Mouse (Mus musculus): ENCODE data around the gene Galnt7. TPM values are rescaled to one million over a fixed set of nuclear protein-coding genes. Genes with fewer than 3 reads are reported as not detected.

Gene Galnt7
- polyA plus RNA-seq, 1 experiment: 2.0 TPM

DNA sequence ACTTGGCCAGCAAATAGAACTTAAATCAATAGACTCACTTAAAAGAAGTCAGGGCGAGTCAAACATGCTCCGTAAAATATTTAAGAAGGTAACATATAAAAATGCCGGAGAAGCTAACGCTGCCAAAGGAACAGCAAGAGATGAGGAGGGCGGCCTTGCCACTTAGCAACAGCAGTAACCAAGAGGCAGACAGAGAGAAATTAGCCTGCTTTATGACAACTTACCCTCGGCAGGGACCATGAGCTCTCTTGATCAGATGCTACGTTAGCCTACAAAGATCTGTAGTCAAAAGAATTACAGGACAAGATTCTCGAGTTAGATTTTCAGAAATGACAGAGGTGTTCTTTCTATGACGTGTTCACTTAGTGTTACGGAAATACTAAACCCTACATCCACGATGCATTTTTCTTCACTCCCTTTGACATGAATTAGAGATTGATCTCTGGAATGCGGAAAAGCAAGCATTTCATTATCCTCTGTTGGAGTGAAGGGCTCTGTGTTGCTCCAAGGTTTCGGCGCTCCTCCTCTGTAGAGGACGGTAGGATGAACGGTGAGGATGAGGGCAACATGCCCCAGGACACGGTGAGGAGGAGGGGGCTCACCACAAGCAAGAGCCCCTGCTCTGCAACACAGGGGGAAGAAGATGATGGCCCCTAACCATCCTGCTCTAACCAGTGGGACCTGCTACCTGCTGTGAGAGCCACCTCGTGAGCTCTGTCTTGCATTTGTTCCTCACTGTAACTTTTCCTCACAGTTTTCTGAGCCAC lies 84.0 kb downstream of the Galnt7 start:
- Histone ChIP-seq H3K4me3 (ENCODE audit: extremely low read depth, insufficient read depth, insufficient read length) (no peak overlapping the region), H3K27me3 (ENCODE audit: control insufficient read depth, insufficient read depth, low read length) (no peaks in the 10 kb centered on the region)
- TF ChIP-seq CTCF (IDR thresholded peaks at IDR 0.05; ENCODE audit: extremely low read depth, insufficient read depth, insufficient read length, insufficient replicate concordance) (no peak), POLR2A (IDR thresholded peaks at IDR 0.05; ENCODE audit: low read depth, low read length) (no peak)

GRCm38 (mm10) chr8:57567998-57568397 lies 84.8 kb downstream of the Galnt7 start:
- TF ChIP-seq POLR2A (IDR thresholded peaks at IDR 0.05; ENCODE audit: low read depth, low read length) (no peak), CTCF (IDR thresholded peaks at IDR 0.05; ENCODE audit: extremely low read depth, insufficient read depth, insufficient read length, insufficient replicate concordance) (no peak)
- Histone ChIP-seq H3K4me1 (ENCODE audit: control insufficient read depth, insufficient read depth, insufficient read length) (no peaks in the 10 kb centered on the region), H3K27me3 (ENCODE audit: control insufficient read depth, insufficient read depth, low read length) (no peaks in the 10 kb centered on the region), H3K27ac (ENCODE audit: insufficient read depth, low read length) (no peak overlapping the region), H3K4me3 (ENCODE audit: extremely low read depth, insufficient read depth, insufficient read length) (no peak overlapping the region), H3K36me3 (ENCODE audit: control insufficient read depth, insufficient read depth, low read length) (no peaks in the 10 kb centered on the region; the same call in 1 of the 2 replicates)
- DNase-seq (ENCODE audit: low read depth in 1 of 2, low spot score in 2 of 2): no peak
- WGBS: 97% methylated on average over 7 of the region's 7 CpGs

More for the DNA sequence above, 84.0 kb downstream of the Galnt7 start:
- H3K36me3 ChIP-seq (ENCODE audit: control insufficient read depth, insufficient read depth, low read length): no peaks in the 10 kb centered on the region; the same call in 1 of the 2 replicates
- H3K27ac ChIP-seq (ENCODE audit: insufficient read depth, low read length): no peak overlapping the region
- WGBS: 94% methylated on average over 18 of the region's 18 CpGs
- no peak for DNase-seq (ENCODE audit: low read depth in 1 of 2, low spot score in 2 of 2)
- no peaks in the 10 kb centered on the region for H3K4me1 ChIP-seq (ENCODE audit: control insufficient read depth, insufficient read depth, insufficient read length)

DNA sequence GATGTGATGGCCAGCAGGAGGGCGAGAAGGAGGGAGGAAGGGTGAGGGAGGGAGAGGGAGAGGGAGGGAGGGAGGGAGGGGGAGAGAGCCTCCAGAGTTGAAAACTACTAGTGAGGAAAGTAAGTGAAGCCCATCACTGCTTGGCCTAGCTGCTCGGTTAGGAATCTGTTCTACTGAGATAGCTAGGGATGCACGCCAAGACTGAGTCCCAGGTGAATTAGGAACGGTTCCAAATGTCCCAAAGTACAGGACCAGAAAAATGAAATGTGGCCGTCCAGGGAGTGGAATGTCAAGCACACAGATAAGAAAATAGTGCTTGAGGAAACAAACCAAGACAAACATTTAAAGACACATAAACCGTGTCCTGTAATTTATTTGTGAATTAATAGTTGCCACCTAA lies 87.8 kb downstream of the Galnt7 start:
- TF ChIP-seq CTCF (IDR thresholded peaks at IDR 0.05; ENCODE audit: extremely low read depth, insufficient read depth, insufficient read length, insufficient replicate concordance) (no peak), POLR2A (IDR thresholded peaks at IDR 0.05; ENCODE audit: low read depth, low read length) (no peak)
- Histone ChIP-seq H3K36me3 (ENCODE audit: control insufficient read depth, insufficient read depth, low read length) (no peaks in the 10 kb centered on the region; the same call in 1 of the 2 replicates), H3K4me1 (ENCODE audit: control insufficient read depth, insufficient read depth, insufficient read length) (no peaks in the 10 kb centered on the region), H3K27ac (ENCODE audit: insufficient read depth, low read length) (no peak overlapping the region), H3K4me3 (ENCODE audit: extremely low read depth, insufficient read depth, insufficient read length) (no peak overlapping the region), H3K27me3 (ENCODE audit: control insufficient read depth, insufficient read depth, low read length) (no peaks in the 10 kb centered on the region)
- whole genome bisulfite sequencing: 85% methylated on average over 6 of the region's 6 CpGs
- DNase-seq (ENCODE audit: low read depth in 1 of 2, low spot score in 2 of 2): no peak

DNA sequence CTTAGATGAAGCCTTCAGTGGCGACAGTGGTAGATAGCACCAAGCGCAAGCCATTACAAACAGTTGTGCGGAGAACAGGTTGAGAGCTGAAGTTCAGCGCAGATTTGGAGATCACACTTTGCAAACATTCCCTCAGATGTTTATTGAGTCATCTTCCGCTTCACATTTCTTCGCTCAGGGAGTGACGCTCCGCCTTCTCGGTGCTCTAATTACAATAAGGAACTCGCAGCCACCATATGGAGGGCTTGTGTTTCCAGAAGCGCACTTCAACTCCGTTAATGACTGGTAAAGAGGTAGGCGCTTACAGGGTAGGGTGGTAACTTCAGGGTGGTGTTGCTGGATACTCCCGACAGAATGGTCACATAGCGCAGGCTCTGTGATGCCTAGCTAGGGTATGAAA lies 89.1 kb downstream of the Galnt7 start:
- Histone ChIP-seq H3K4me3 (ENCODE audit: extremely low read depth, insufficient read depth, insufficient read length) (no peak overlapping the region), H3K27ac (ENCODE audit: insufficient read depth, low read length) (no peak overlapping the region), H3K4me1 (ENCODE audit: control insufficient read depth, insufficient read depth, insufficient read length) (no peaks in the 10 kb centered on the region), H3K27me3 (ENCODE audit: control insufficient read depth, insufficient read depth, low read length) (no peaks in the 10 kb centered on the region), H3K36me3 (ENCODE audit: control insufficient read depth, insufficient read depth, low read length) (no peaks in the 10 kb centered on the region)
- no peak for TF ChIP-seq CTCF (IDR thresholded peaks at IDR 0.05; ENCODE audit: extremely low read depth, insufficient read depth, insufficient read length, insufficient replicate concordance)
- TF ChIP-seq POLR2A (IDR thresholded peaks at IDR 0.05; ENCODE audit: low read depth, low read length): no peak
- no peak for DNase-seq (ENCODE audit: low read depth in 1 of 2, low spot score in 2 of 2)
- 97% methylated on average over 15 of the region's 15 CpGs for WGBS

GRCm38 (mm10) chr8:57562741-57563140 lies 90.1 kb downstream of the Galnt7 start:
- H3K4me3 ChIP-seq (ENCODE audit: extremely low read depth, insufficient read depth, insufficient read length): no peak overlapping the region
- no peak for DNase-seq (ENCODE audit: low read depth in 1 of 2, low spot score in 2 of 2)
- H3K27me3 ChIP-seq (ENCODE audit: control insufficient read depth, insufficient read depth, low read length): no peaks in the 10 kb centered on the region
- TF ChIP-seq POLR2A (IDR thresholded peaks at IDR 0.05; ENCODE audit: low read depth, low read length) (no peak), CTCF (IDR thresholded peaks at IDR 0.05; ENCODE audit: extremely low read depth, insufficient read depth, insufficient read length, insufficient replicate concordance) (no peak)
- H3K27ac ChIP-seq (ENCODE audit: insufficient read depth, low read length): no peak overlapping the region
- H3K36me3 ChIP-seq (ENCODE audit: control insufficient read depth, insufficient read depth, low read length): no peaks in the 10 kb centered on the region
- WGBS: 86% methylated on average over 3 of the region's 3 CpGs
- no peaks in the 10 kb centered on the region; the same call in 1 of the 2 replicates for H3K4me1 ChIP-seq (ENCODE audit: control insufficient read depth, insufficient read depth, insufficient read length)

GRCm38 (mm10) chr8:57560926-57561325 lies 91.9 kb downstream of the Galnt7 start:
- H3K27ac ChIP-seq (ENCODE audit: insufficient read depth, low read length): no peak overlapping the region
- H3K4me3 ChIP-seq (ENCODE audit: extremely low read depth, insufficient read depth, insufficient read length): no peak overlapping the region
- no peak for TF ChIP-seq POLR2A (IDR thresholded peaks at IDR 0.05; ENCODE audit: low read depth, low read length)
- TF ChIP-seq CTCF (IDR thresholded peaks at IDR 0.05; ENCODE audit: extremely low read depth, insufficient read depth, insufficient read length, insufficient replicate concordance): no peak
- WGBS: 93% methylated on average over 9 of the region's 9 CpGs
- no peaks in the 10 kb centered on the region for H3K36me3 ChIP-seq (ENCODE audit: control insufficient read depth, insufficient read depth, low read length)
- H3K27me3 ChIP-seq (ENCODE audit: control insufficient read depth, insufficient read depth, low read length): no peaks in the 10 kb centered on the region
- H3K4me1 ChIP-seq (ENCODE audit: control insufficient read depth, insufficient read depth, insufficient read length): no peaks in the 10 kb centered on the region; the same call in 1 of the 2 replicates
- no peak for DNase-seq (ENCODE audit: low read depth in 1 of 2, low spot score in 2 of 2)

Data from spleen, adult 2 months (tissue).